Mouse (Mus musculus) ZHBTc4 (cell line): ENCODE measurements around the gene Slc4a4.

ENCODE experiments used
- DNase-seq: peaks from one replicate; pipeline ENCODE4 v3.0.0-alpha.2; 2011; ENCODE audit warnings: low read depth, low spot score

Gene Slc4a4

DNA sequence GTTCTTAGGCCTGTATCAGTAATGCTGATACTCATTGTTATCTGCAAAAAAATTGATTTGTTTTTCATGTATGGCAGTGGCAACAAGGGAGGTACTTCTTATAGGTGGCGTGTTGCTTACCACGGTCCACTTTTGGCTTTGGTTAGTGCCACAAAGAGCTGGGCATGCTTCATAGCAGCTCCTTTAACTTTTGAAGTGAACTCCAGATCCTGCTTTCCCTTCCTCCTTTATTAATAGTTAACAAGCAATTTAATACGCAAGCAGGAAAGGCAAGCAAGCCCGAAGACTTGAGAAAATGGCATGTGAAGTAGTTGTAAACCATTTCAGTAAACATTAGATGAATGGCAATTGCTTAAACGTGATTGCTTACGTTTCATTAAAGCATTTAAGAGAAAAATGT is 113.2 kb downstream of the Slc4a4 start:
- DNase-seq = no peak

DNA sequence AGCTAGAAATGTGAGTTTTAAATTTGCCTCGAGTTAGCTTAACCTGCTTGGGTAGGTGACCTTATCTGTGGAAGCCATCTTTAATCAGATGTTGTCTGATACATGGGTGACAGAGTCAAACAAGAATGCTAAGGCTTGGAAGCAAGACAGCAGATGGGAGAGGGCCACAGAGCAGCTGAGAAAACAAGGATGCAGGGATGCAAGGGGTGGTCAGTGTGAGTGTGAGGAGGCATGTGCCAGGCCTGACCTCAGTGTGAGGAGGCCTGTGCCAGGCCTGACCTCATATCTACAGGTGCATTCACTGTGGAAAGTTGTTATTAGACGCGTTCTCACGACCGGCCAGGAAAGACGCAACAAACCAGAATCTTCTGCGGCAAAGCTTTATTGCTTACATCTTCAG is 114.0 kb downstream of the Slc4a4 start:
- DNase-seq = no peak

DNA sequence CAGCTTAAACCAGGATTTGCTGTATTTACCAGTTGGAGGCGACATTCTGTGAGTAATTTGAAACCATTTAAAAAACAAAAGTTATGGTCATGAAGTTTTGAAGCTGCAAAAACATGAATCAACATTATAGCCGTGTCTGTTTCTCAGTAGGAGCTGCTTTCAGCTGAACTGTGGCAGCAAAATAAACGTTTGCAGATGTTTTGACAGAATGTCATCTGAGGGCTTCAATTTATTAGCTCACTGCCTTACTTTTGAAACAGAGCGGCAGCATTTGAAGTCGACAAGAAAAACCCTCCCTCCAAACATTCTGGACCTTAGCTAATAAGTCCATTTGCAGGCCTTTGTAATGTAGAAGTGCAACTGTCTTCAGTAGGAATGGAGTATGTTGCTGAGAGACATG is 123.5 kb downstream of the Slc4a4 start:
- DNase-seq = no peak

GRCm38 (mm10) chr5:89012456-89012855 is 125.8 kb downstream of the Slc4a4 start:
- no peak for DNase-seq

GRCm38 (mm10) chr5:89014782-89015181 is 128.2 kb downstream of the Slc4a4 start:
- DNase-seq = no peak

GRCm38 (mm10) chr5:89015878-89016277 is 129.3 kb downstream of the Slc4a4 start:
- DNase-seq = no peak

DNA sequence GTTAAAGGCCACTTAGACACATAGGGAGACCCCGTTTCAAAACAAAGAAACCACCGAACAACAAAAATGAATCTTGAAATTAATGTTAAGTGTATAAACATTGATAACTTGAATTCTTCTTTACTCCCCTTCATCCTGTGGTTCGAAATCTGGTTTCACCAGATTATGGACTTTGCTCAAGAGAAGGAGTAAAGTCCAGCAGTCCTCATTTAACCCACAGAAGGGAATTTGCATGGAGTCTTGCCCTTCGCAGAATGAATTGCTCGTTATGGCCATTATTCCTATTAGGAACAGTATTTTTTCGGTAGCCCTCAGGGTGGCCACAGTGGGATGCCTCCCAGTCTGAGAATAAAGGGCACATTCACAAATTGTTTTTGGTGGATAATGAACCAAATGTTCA is 131.9 kb downstream of the Slc4a4 start:
- no peak for DNase-seq

DNA sequence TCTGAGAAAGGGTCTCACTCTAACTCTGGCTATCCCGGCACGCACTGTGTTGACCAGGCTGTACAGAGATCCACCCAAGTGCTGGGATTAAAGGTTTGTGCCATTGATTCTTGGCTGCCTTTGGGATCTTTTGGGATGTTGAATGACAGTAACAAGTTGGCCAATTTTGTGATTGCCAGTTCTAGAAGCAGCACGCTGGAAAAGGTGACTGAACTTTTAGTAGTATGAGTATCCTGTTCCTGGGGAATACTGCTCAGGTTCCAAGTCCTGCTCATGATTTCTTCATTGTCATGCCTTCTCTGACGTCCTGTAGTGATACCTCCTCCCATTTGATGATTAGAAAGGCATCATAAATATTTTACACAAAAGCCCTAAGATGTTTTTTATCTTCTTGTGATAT is 137.8 kb downstream of the Slc4a4 start:
- no peak for DNase-seq

- DNase-seq = no peak
Observed at GRCm38 (mm10) chr5:89027518-89028085, 141.0 kb downstream of the Slc4a4 start.

- no peak for DNase-seq
Observed at GRCm38 (mm10) chr5:89032647-89033046, 146.0 kb downstream of the Slc4a4 start.

- DNase-seq = no peak
Observed at GRCm38 (mm10) chr5:89033256-89033655, 146.6 kb downstream of the Slc4a4 start.

- DNase-seq = no peak
Observed at GRCm38 (mm10) chr5:89036147-89036546, 149.5 kb downstream of the Slc4a4 start.

DNA sequence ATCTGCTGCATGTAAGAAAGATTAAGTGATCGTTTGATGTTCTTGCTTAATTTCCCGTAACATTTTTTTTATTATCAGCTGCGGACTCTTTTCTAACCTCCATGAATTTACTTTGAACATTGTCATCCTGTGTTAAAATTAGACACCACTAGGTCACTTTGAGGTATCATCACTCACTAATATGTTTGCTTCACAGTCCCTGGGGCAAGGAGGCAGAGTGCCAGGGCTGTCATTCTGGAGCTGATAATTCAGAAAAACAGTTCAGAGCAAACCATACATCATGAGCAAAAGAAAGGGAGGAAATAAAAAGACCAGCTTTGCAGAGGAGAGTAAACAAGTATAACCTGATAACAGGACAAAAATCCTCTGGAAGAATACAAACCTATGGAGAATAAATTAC is 154.2 kb downstream of the Slc4a4 start:
- DNase-seq = no peak

- DNase-seq = no peak
Observed at GRCm38 (mm10) chr5:89043846-89044245, 157.2 kb downstream of the Slc4a4 start.

GRCm38 (mm10) chr5:89044801-89045200 is 158.2 kb downstream of the Slc4a4 start:
- no peak for DNase-seq

DNA sequence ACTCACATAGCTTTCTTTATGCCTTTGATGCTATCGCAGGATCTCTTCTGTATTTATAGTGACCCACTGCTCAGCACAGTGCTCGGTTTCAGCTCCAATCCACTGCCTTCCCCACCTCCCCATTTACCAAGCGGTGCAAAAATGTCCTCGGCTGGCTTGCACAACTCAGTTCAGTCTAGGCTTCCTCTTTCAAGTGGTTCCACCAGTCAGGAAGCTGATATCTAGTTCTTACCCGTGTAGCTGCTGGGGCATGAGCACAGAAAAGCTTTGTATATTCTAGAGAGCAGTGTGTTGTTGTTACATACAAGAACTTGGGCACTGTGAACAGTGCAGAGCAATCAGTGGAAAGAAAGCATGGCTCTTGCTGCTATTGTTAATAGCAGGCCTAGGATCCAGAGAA is 165.0 kb downstream of the Slc4a4 start:
- no peak for DNase-seq

DNA sequence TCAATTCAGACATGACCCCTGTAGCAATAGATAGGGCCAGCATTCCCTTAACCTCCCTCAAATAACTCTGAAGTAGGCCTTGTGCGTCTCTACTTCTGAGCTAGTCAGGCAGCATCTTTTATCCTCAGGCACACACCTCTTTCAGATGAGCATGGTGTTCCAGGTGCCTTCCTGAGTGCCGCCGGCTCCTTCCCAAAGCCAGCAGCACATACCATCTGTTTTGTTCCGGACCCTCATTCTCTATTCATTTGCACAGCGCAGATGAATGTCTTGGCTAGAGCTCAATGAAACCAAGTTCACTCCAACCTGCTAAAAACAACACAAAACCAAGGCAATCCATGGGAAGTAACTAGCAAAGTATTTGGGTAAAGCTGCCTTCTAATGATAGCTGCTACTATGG is 165.6 kb downstream of the Slc4a4 start:
- DNase-seq = no peak

GRCm38 (mm10) chr5:89055656-89056055 is 169.0 kb downstream of the Slc4a4 start:
- DNase-seq = no peak

- no peak for DNase-seq
Observed at GRCm38 (mm10) chr5:89056370-89056769, 169.8 kb downstream of the Slc4a4 start.

DNA sequence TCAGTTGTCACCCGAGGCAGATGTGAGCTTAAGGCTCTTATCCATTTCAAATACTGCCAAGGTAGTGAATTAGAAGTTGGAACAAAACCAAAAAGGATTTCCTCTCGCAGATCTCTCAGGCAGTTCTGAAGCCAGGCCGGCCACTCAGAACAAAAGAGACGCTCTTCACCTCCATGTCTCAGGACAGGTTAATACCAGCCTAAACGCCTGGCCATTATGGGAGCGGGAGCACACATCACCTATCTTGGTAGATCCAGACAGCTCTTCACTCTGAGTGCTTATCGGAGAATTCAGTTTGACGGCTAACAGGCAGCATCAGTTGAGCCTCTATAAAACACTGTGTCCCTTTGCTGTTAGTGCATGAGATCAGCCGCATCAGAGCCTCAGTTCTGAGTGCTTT is 174.5 kb downstream of the Slc4a4 start:
- no peak for DNase-seq

DNA sequence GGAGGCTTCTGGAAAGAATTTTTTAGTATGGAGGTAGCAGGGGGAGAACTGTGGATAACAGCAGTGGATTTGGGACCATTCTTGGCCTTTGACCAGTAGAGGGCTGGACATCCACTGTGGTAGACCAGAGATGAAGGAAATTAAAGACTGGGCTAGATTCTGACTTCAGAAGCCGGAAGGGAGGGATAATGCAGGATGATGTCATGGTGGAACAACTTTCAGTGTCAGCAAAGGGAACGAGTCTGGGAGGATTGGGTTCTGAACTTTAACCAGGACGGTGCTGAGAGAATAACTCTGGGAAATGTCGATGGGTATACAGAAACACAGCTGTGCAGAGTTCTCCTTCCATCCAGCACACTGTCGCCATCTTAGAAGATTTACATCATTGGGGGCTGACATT is 175.7 kb downstream of the Slc4a4 start:
- no peak for DNase-seq

GRCm38 (mm10) chr5:89067111-89067510 is 180.5 kb downstream of the Slc4a4 start:
- no peak for DNase-seq

- no peak for DNase-seq
Observed at GRCm38 (mm10) chr5:89068072-89068471, 181.5 kb downstream of the Slc4a4 start.

DNA sequence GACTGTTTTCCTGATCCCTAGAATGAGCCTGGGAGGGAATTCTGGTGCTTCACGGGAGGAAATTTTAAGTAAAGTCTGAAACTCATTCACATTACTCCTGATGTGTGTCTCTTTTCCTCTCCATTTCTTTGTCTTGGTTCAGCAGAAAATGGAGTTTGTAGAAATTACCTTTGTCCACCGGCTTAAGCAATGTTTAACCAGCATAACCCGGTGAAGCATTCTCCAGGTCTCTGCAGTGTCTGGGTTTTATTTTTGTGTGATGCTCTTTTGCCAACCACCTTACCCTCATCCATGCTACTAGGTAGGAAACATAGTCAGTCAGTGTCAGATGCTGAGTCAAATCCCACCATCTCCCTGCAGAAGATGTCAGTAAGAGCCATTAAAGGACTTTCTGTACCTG is 183.4 kb downstream of the Slc4a4 start:
- no peak for DNase-seq
